Mouse (Mus musculus) telencephalon, adult 2 months (tissue): ENCODE data around the gene Olfr813.
"Not testable (repeated sequence)": the region's sequence is repeated elsewhere in the genome, so short reads cannot be mapped to it uniquely, and the experiment has no call there.

Experiments
- DNase-seq: peaks from one replicate; pipeline ENCODE4 v3.0.0-alpha.2; 2011; ENCODE audit warnings: low read depth, low spot score

The Olfr813 gene

GRCm38 (mm10) chr10:129855067-129855466 lies at the start of gene Olfr813:
TSS of gene Olfr813 (plus strand) at chr10:129855367.
- DNase-seq, result no peak

DNA sequence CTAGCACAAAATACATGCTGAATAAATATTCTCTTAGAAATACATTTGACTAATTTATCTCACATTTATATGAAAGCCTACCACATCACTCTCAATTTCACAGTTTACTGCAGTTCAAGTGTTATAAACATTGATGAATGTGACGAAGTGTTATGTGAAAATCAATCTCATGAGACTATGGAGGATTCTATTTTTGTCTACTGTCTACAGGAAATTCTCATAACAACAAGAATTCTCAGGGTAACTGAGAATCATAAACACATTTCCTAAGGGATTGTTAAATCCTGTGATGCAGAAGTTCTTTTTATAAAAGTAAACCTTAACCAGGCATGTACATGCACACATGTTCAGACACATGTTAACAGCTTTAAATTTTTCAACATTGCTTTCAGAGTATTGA lies 9.2 kb upstream of the Olfr813 start, which contains the start of gene Olfr812:
Gene Olfr812 (minus strand): TSS at position 101 of the 400 bp plus-strand sequence.
- peak; percentile 0 for DNase-seq

GRCm38 (mm10) chr10:129847343-129847742 lies 7.8 kb upstream of the Olfr813 start:
- DNase-seq, result no peak

GRCm38 (mm10) chr10:129879751-129880150 lies 24.6 kb downstream of the Olfr813 start, which contains the start of gene Olfr814:
TSS of gene Olfr814 (minus strand) at chr10:129879851.
- not testable (repeated sequence) for DNase-seq

GRCm38 (mm10) chr10:129885496-129885895 lies 30.3 kb downstream of the Olfr813 start:
- not testable (repeated sequence) for DNase-seq

DNA sequence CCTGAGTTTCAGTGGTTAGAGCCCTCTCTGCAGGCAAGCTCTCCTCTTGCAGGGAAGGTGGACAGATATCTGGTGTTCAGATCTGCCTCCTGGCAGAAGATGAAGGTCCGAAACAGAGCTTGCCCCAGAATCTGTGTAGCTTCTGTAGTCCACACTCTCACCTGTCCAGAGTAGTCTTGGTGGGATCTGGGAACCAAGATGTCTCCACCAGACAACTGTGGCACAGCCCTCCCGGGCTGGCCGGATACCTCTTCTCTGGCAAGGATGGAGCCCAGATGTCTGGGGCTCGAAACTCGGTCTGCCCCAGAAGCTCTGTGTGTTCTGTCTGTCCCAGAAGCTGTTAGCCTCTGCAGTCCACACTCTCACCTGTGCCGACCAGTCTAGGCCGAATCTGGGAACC lies 30.8 kb downstream of the Olfr813 start:
- DNase-seq, result no peak

DNA sequence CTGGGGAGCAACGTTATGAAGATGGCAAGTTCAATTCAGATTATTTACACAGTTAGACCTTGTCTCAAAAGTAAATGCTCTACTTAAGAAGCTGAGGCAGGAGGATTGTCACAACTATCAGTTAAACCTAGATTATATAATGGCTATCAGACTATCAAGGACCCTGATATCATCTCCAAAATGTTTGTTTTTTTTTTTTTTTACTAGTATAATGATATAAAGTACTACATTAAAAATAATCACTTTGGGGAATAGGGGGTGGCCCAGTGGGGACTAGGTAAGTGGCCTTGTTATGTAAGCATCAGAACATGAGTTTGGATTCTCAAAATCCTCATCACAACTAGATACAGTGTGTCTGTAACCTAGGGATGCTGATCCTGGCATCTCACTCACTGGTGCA lies 50.6 kb downstream of the Olfr813 start, which contains the start of gene Olfr815:
Gene Olfr815 (minus strand): TSS at position 101 of the 400 bp plus-strand sequence.
- DNase-seq, result not testable (repeated sequence)
